Mouse (Mus musculus) lung, embryonic 14.5 days (tissue): ENCODE data around the gene Nrcam. TPM values are rescaled to one million over a fixed set of nuclear protein-coding genes. Genes with fewer than 3 reads are reported as not detected.
"Not testable (repeated sequence)": the region's sequence is repeated elsewhere in the genome, so short reads cannot be mapped to it uniquely, and the experiment has no call there.

ENCODE experiments used
- ATAC-seq: fragments of 200-750 bp; cut with Nextera tagmentation; 2 replicates; pipeline ENCODE4 v1.8.0; 2017; ENCODE audit warnings: mild to moderate bottlenecking, moderate TSS enrichment, moderate library complexity; ENCODE audit not compliant: insufficient read depth
- DNase-seq: peaks from one replicate; pipeline ENCODE4 v3.0.0-alpha.2; 2015
- H3K27ac ChIP-seq: fragments of 300-500 bp; sonication (generic); 2 replicates; pipeline ENCODE4 v1.5.1; 2014; ENCODE audit warnings: low read depth, mild to moderate bottlenecking, moderate library complexity
- H3K27me3 ChIP-seq: fragments of 300-500 bp; sonication (generic); 2 replicates; pipeline ENCODE4 v1.6.1; 2014; ENCODE audit warnings: low read length, control low read depth; ENCODE audit not compliant: insufficient read depth
- H3K36me3 ChIP-seq: fragments of 300-500 bp; sonication (generic); 2 replicates; pipeline ENCODE4 v1.6.1; 2014; ENCODE audit warnings: control low read depth; ENCODE audit not compliant: insufficient read depth
- H3K4me1 ChIP-seq: fragments of 300-500 bp; sonication (generic); 2 replicates; pipeline ENCODE4 v1.6.1; 2014; ENCODE audit warnings: antibody characterized with exemption, control low read depth; ENCODE audit not compliant: insufficient read depth
- H3K4me2 ChIP-seq: fragments of 300-500 bp; sonication (generic); 2 replicates; pipeline ENCODE4 v1.6.1; 2014; ENCODE audit warnings: mild to moderate bottlenecking
- H3K4me3 ChIP-seq: fragments of 300-500 bp; sonication (generic); 2 replicates; pipeline ENCODE4 v1.5.1; 2014; ENCODE audit warnings: low read depth, low read length
- H3K9ac ChIP-seq: fragments of 300-500 bp; sonication (generic); 2 replicates; pipeline ENCODE4 v1.6.1; 2014
- H3K9me3 ChIP-seq: fragments of 300-500 bp; sonication (generic); 2 replicates; pipeline ENCODE4 v1.6.1; 2016; ENCODE audit warnings: low read depth, low read length, control low read depth
- CTCF ChIP-seq: IDR thresholded peaks from 2 replicates; pipeline ENCODE4 v1.5.1; 2016; ENCODE audit warnings: antibody characterized with exemption, low read depth
- WGBS: fragments of 180-500 bp; shearing (Covaris S2); extraction: QIAGEN DNeasy Blood & Tissue Kit; methylation state at CpG from one replicate; pipeline ENCODE4 v1.1.7; 2014; 5-methylcytosine and 5-hydroxymethylcytosine counted together
- polyA plus RNA-seq: library from polyadenylated mRNA; unstranded; fragments of >200 nt; fragmentation: Nextera tagmentation; extraction: Ambion mirVana; gene quantifications from 2 replicates; pipeline ENCODE4 v1.2.1, GENCODE M21; 2014

The Nrcam gene
- polyA plus RNA-seq = 19.8 and 20.6 TPM in 2 replicates

- ATAC-seq (peak; percentile 84), DNase-seq (peak; percentile 85)
- Histone ChIP-seq H3K36me3 (no peaks in the 10 kb centered on the region), H3K9ac (peak within 1 kb of the TSS; percentile 55), H3K9me3 (no peaks in the 10 kb centered on the region), H3K27me3 (0 out of 2 replicates have a peak, but pooled peaks cover 3% of the 10 kb centered on the region), H3K4me2 (peak within 1 kb of the TSS; percentile 99), H3K4me1 (no peaks in the 10 kb centered on the region), H3K4me3 (peak within 1 kb of the TSS; percentile 61), H3K27ac (no peak within 1 kb of the TSS)
- TF ChIP-seq CTCF = no peak
- WGBS = 1% methylated on average over 68 of the region's 74 CpGs
Observed at GRCm38 (mm10) chr12:44328381-44329315, at the start of gene Nrcam. TSS of gene Nrcam (plus strand) at chr12:44328885.

- H3K9me3 ChIP-seq, H3K27ac ChIP-seq, DNase-seq, H3K36me3 ChIP-seq, H3K4me2 ChIP-seq, H3K4me3 ChIP-seq, H3K9ac ChIP-seq, H3K4me1 ChIP-seq, H3K27me3 ChIP-seq, ATAC-seq: not testable (repeated sequence)
- WGBS = 69% methylated on average over 2 of the region's 2 CpGs
Observed at GRCm38 (mm10) chr12:44280147-44280546, 48.5 kb upstream of the Nrcam start.

- H3K9me3 ChIP-seq = no peaks in the 10 kb centered on the region
- ATAC-seq = no peak
- TF ChIP-seq CTCF = no peak
- no peak overlapping the region for H3K4me3 ChIP-seq
- H3K4me1 ChIP-seq = no peaks in the 10 kb centered on the region
- peaks cover 7% of the 10 kb centered on the region; the same call in 1 of the 2 replicates for H3K36me3 ChIP-seq
- H3K27me3 ChIP-seq = no peaks in the 10 kb centered on the region
- no peak overlapping the region for H3K27ac ChIP-seq
- H3K4me2 ChIP-seq = no peak overlapping the region
- WGBS = 76% methylated on average over 3 of the region's 3 CpGs
- DNase-seq = no peak
- H3K9ac ChIP-seq = no peak overlapping the region
Observed at GRCm38 (mm10) chr12:44281534-44281933, 47.2 kb upstream of the Nrcam start.

- TF ChIP-seq CTCF = no peak
- no peak overlapping the region for H3K4me3 ChIP-seq
- WGBS = 61% methylated on average over 9 of the region's 9 CpGs
- peaks cover 11% of the 10 kb centered on the region; the same call in 1 of the 2 replicates for H3K36me3 ChIP-seq
- no peaks in the 10 kb centered on the region for H3K4me1 ChIP-seq
- H3K27me3 ChIP-seq = no peaks in the 10 kb centered on the region
- DNase-seq (peak; percentile 32), ATAC-seq (no peak)
- H3K9me3 ChIP-seq = no peaks in the 10 kb centered on the region
- no peak overlapping the region; the same call in 1 of the 2 replicates for H3K27ac ChIP-seq
- no peak overlapping the region for H3K4me2 ChIP-seq
- no peak overlapping the region for H3K9ac ChIP-seq
Observed at GRCm38 (mm10) chr12:44283378-44283777, 45.3 kb upstream of the Nrcam start.

- no peak overlapping the region for H3K4me3 ChIP-seq
- H3K4me1 ChIP-seq = no peaks in the 10 kb centered on the region
- H3K36me3 ChIP-seq = peaks cover 22% of the 10 kb centered on the region; the same call in 1 of the 2 replicates
- TF ChIP-seq CTCF = no peak
- ATAC-seq (no peak), DNase-seq (no peak)
- no peak overlapping the region for H3K27ac ChIP-seq
- no peaks in the 10 kb centered on the region for H3K27me3 ChIP-seq
- H3K9ac ChIP-seq = no peak overlapping the region
- H3K4me2 ChIP-seq = no peak overlapping the region
- WGBS = 93% methylated on average over 8 of the region's 8 CpGs
- H3K9me3 ChIP-seq = no peaks in the 10 kb centered on the region
Observed at GRCm38 (mm10) chr12:44286992-44287391, 41.7 kb upstream of the Nrcam start.

GRCm38 (mm10) chr12:44292281-44292680 lies 36.4 kb upstream of the Nrcam start:
- TF ChIP-seq CTCF = peak; percentile 83
- ATAC-seq = no peak

GRCm38 (mm10) chr12:44300793-44301192 lies 27.9 kb upstream of the Nrcam start:
- no peak for TF ChIP-seq CTCF
- DNase-seq = no peak
- no peak for ATAC-seq

More at GRCm38 (mm10) chr12:44292281-44292680, 36.4 kb upstream of the Nrcam start:
- Histone ChIP-seq H3K4me1 (no peaks in the 10 kb centered on the region), H3K27me3 (no peaks in the 10 kb centered on the region), H3K36me3 (peaks cover 11% of the 10 kb centered on the region; the same call in 1 of the 2 replicates), H3K9me3 (no peaks in the 10 kb centered on the region), H3K27ac (no peak overlapping the region), H3K4me3 (no peak overlapping the region), H3K9ac (no peak overlapping the region), H3K4me2 (no peak overlapping the region)
- peak; percentile 93 for DNase-seq

More at GRCm38 (mm10) chr12:44300793-44301192, 27.9 kb upstream of the Nrcam start:
- Histone ChIP-seq H3K36me3 (no peaks in the 10 kb centered on the region), H3K4me1 (no peaks in the 10 kb centered on the region), H3K4me3 (no peak overlapping the region), H3K27me3 (no peaks in the 10 kb centered on the region), H3K4me2 (no peak overlapping the region), H3K9me3 (no peaks in the 10 kb centered on the region), H3K9ac (no peak overlapping the region), H3K27ac (no peak overlapping the region)
